Comparison of ENCODE assay signal across 14 mouse cellular contexts in genomic region chr16:76950836-76951486, GRCm38 (mm10).
DNase-seq lines count a peak whose midpoint lies in the region; ATAC-seq and TF ChIP-seq lines count a peak whose summit lies in the region.
"Had no signal": no experiment of that assay in that cellular context is flagged by ENCODE, and none has a peak within 500 bp of the region (broad histone marks: within the 10 kb centered on the region; RNA-seq: fewer than 3 reads in every experiment).

No protein-coding gene starts in this region.

- no peak overlapping the region for H3K9ac ChIP-seq in lung, postnatal 0 days (replicated peaks; ENCODE audit: low read depth)
- H3K9ac ChIP-seq: liver, postnatal 0 days; stomach, embryonic 15.5 days had no signal

- intact Hi-C loops in left cerebral cortex, adult 2 months (cut with DNase I): loop anchor here (5.0 kb wide), 2 partner anchors 81 to 126 kb away; no protein-coding TSS in a partner anchor
- intact Hi-C loops in heart, postnatal 36 days (cut with DNase I): no loop called here

- no peaks in the 10 kb centered on the region for H3K9me3 ChIP-seq in lung, postnatal 0 days (ENCODE audit: low read length)
- H3K9me3 ChIP-seq: hindbrain, embryonic 10.5 days; stomach, embryonic 15.5 days had no signal

- no peak for TF ChIP-seq CTCF in lung, postnatal 0 days (IDR thresholded peaks at IDR 0.05)
- TF ChIP-seq CTCF in left cerebral cortex, adult 2 months (IDR thresholded peaks at IDR 0.05): no peak

- no peak overlapping the region for H3K27ac ChIP-seq in lung, postnatal 0 days (ENCODE audit: low read length)
- no peak overlapping the region for H3K27ac ChIP-seq in left cerebral cortex, adult 2 months
- H3K27ac ChIP-seq: heart, embryonic 10.5 days; hindbrain, embryonic 10.5 days; stomach, embryonic 15.5 days had no signal

- no peaks in the 10 kb centered on the region for H3K4me1 ChIP-seq in lung, postnatal 0 days (ENCODE audit: insufficient read depth, low read depth, low read length)
- H3K4me1 ChIP-seq: heart, embryonic 10.5 days; hindbrain, embryonic 10.5 days; stomach, embryonic 15.5 days had no signal

- no peak overlapping the region for H3K4me3 ChIP-seq in lung, postnatal 0 days (ENCODE audit: low read depth, low read length)
- no peak overlapping the region for H3K4me3 ChIP-seq in left cerebral cortex, adult 2 months
- H3K4me3 ChIP-seq: heart, embryonic 10.5 days; hindbrain, embryonic 10.5 days; stomach, embryonic 15.5 days had no signal

- H3K36me3 ChIP-seq in lung, postnatal 0 days (ENCODE audit: insufficient read depth, low read length): no peaks in the 10 kb centered on the region
- H3K36me3 ChIP-seq: heart, embryonic 10.5 days; hindbrain, embryonic 10.5 days; stomach, embryonic 15.5 days had no signal

- 62% methylated on average over 10 of the region's 10 CpGs for WGBS in lung, postnatal 0 days

- ATAC-seq in lung, postnatal 0 days: no peak
- ATAC-seq: liver, postnatal 0 days had no signal

- TF ChIP-seq EP300 in lung, postnatal 0 days (IDR thresholded peaks at IDR 0.05): no peak

- H3K4me2 ChIP-seq in lung, postnatal 0 days (replicated peaks; ENCODE audit: low read depth, low read length): no peak overlapping the region
- H3K4me2 ChIP-seq: midbrain, embryonic 11.5 days; stomach, embryonic 15.5 days had no signal

- no peaks in the 10 kb centered on the region for H3K27me3 ChIP-seq in lung, postnatal 0 days (replicated peaks; ENCODE audit: insufficient read depth, low read length)
- H3K27me3 ChIP-seq: stomach, embryonic 15.5 days had no signal

- peak; percentile 2 for DNase-seq in lung, postnatal 14 days
- no peak for DNase-seq in lung, postnatal 0 days (ENCODE audit: low spot score)
- peak; percentile 34 for DNase-seq in layer of hippocampus, adult 11-12 months (ENCODE audit: low spot score)
- peak; percentile 31 to 45 for DNase-seq in left cerebral cortex, adult 2 months (ENCODE audit: extremely low spot score in 1 of 2, low spot score in 2 of 2)
- peak; percentile 75 for DNase-seq in right cerebral cortex, postnatal 4 days
- no peak for DNase-seq in spleen, adult 18-20 months
- DNase-seq in heart, postnatal 36 days: no peak
- no peak for DNase-seq in thymus, postnatal 14 days
- DNase-seq: kidney, adult 8-10 months; liver, postnatal 0 days had no signal

Comparison
In these comparisons a context has a peak if more than half of its experiments do, and no peak if none do; other contexts are left out.
1. DNase-seq: peak in lung, postnatal 14 days (single experiment), layer of hippocampus, adult 11-12 months (single experiment), left cerebral cortex, adult 2 months (2 of 2) and right cerebral cortex, postnatal 4 days (single experiment); none in lung, postnatal 0 days (single experiment), spleen, adult 18-20 months (0 of 2), heart, postnatal 36 days (0 of 2) and thymus, postnatal 14 days (single experiment).